15 mouse cellular contexts compared by ENCODE assay signal in genomic region chr5:117137594-117137993, GRCm38 (mm10). TPM values are rescaled to one million over a fixed set of nuclear protein-coding genes. Genes with fewer than 3 reads are reported as not detected.
DNase-seq lines count a peak whose midpoint lies in the region; ATAC-seq and TF ChIP-seq lines count a peak whose summit lies in the region.
"Had no signal": no experiment of that assay in that cellular context is flagged by ENCODE, and none has a peak within 500 bp of the region (broad histone marks: within the 10 kb centered on the region; RNA-seq: fewer than 3 reads in every experiment).

No protein-coding gene starts in this region.

- H3K9me3 ChIP-seq in kidney, embryonic 15.5 days (replicated peaks) = no peaks in the 10 kb centered on the region
- no peaks in the 10 kb centered on the region for H3K9me3 ChIP-seq in G1E (replicated peaks)
- no peaks in the 10 kb centered on the region for H3K9me3 ChIP-seq in liver, embryonic 13.5 days (replicated peaks)
- H3K9me3 ChIP-seq: heart, embryonic 15.5 days; limb, embryonic 13.5 days had no signal

- H3K36me3 ChIP-seq in kidney, embryonic 15.5 days = no peaks in the 10 kb centered on the region
- H3K36me3 ChIP-seq in G1E (replicated peaks) = peaks cover 63% of the 10 kb centered on the region
- peaks cover 10% of the 10 kb centered on the region for H3K36me3 ChIP-seq in liver, embryonic 13.5 days
- H3K36me3 ChIP-seq: heart, embryonic 15.5 days; limb, embryonic 13.5 days had no signal

- no peak overlapping the region for H3K9ac ChIP-seq in kidney, embryonic 15.5 days
- peak overlapping the region; percentile 87 for H3K9ac ChIP-seq in liver, embryonic 13.5 days
- H3K9ac ChIP-seq: heart, embryonic 15.5 days; limb, embryonic 13.5 days had no signal

- no peak for DNase-seq in kidney, postnatal 36 days
- no peak for DNase-seq in G1E (ENCODE audit: low spot score)
- DNase-seq in liver, embryonic 13.5 days = peak; percentile 69
- DNase-seq in layer of hippocampus, postnatal 10 days (ENCODE audit: low spot score in 2 of 2) = no peak
- DNase-seq: cerebellum, adult 18-20 months; gastrocnemius, postnatal 10 days; kidney, postnatal 14 days; thymus, adult 18-20 months had no signal

- no peak for ATAC-seq in kidney, embryonic 15.5 days (replicated peaks; ENCODE audit: low FRiP score)
- ATAC-seq in G1E (ENCODE audit: extremely low read depth, insufficient number of reproducible peaks, low FRiP score, poor library complexity, severe bottlenecking) = no peak
- peak; percentile 57 for ATAC-seq in liver, embryonic 13.5 days (ENCODE audit: low read depth)
- ATAC-seq in inflammation-experienced regulatory T-cells, adult 6 months = no peak
- ATAC-seq: forebrain, embryonic 16.5 days; Patski had no signal

- TF ChIP-seq CTCF in G1E (IDR thresholded peaks at IDR 0.05; ENCODE audit: low read depth, low read length) = no peak
- TF ChIP-seq CTCF in bone marrow macrophage, adult 2 months (IDR thresholded peaks at IDR 0.05; ENCODE audit: low read depth, low read length) = no peak

- peak overlapping the region; percentile 22; the same call in 1 of the 2 replicates for H3K27ac ChIP-seq in kidney, embryonic 15.5 days
- H3K27ac ChIP-seq in bone marrow macrophage, adult 2 months (ENCODE audit: insufficient read depth, low read depth, low read length) = peak overlapping the region; percentile 71
- H3K27ac ChIP-seq in liver, embryonic 13.5 days = peak overlapping the region; percentile 99
- H3K27ac ChIP-seq: limb, embryonic 13.5 days had no signal

- H3K4me2 ChIP-seq in kidney, embryonic 15.5 days = peak overlapping the region; percentile 36; the same call in 1 of the 2 replicates
- H3K4me2 ChIP-seq in liver, embryonic 13.5 days = peak overlapping the region; percentile 92
- H3K4me2 ChIP-seq: heart, embryonic 15.5 days; limb, embryonic 13.5 days had no signal

- TF ChIP-seq POLR2A in bone marrow macrophage, adult 2 months (IDR thresholded peaks at IDR 0.05; ENCODE audit: borderline replicate concordance, low read depth, low read length) = no peak

- peaks cover 48% of the 10 kb centered on the region for H3K4me1 ChIP-seq in kidney, embryonic 15.5 days
- H3K4me1 ChIP-seq in G1E (ENCODE audit: insufficient read depth, low read depth, low read length) = peaks cover 85% of the 10 kb centered on the region
- peaks cover 50% of the 10 kb centered on the region for H3K4me1 ChIP-seq in bone marrow macrophage, adult 2 months (ENCODE audit: control insufficient read depth, insufficient read depth, low read length)
- H3K4me1 ChIP-seq in liver, embryonic 13.5 days (replicated peaks) = peaks cover 99% of the 10 kb centered on the region

- no peaks in the 10 kb centered on the region for H3K27me3 ChIP-seq in kidney, embryonic 15.5 days
- H3K27me3 ChIP-seq in G1E (ENCODE audit: insufficient read depth, low read length) = no peaks in the 10 kb centered on the region
- H3K27me3 ChIP-seq in liver, embryonic 13.5 days = no peaks in the 10 kb centered on the region
- H3K27me3 ChIP-seq: heart, embryonic 15.5 days; limb, embryonic 13.5 days; Patski had no signal

- WGBS in kidney, embryonic 15.5 days = 57% methylated on average over 8 of the region's 8 CpGs
- WGBS in liver, embryonic 13.5 days (ENCODE audit: insufficient replicate concordance) = 16% methylated on average over 8 of the region's 8 CpGs

- no peak overlapping the region for H3K4me3 ChIP-seq in kidney, embryonic 15.5 days (replicated peaks)
- H3K4me3 ChIP-seq in G1E (ENCODE audit: low read depth, low read length) = peak overlapping the region; percentile 67; the same call in 1 of the 2 replicates
- no peak overlapping the region for H3K4me3 ChIP-seq in bone marrow macrophage, adult 2 months (ENCODE audit: insufficient read depth, low read length)
- peak overlapping the region; percentile 70 for H3K4me3 ChIP-seq in liver, embryonic 13.5 days (replicated peaks)
- H3K4me3 ChIP-seq: heart, embryonic 15.5 days; limb, embryonic 13.5 days had no signal

RNA-seq across cellular contexts. Expression of gene Taok3, which starts 17.7 kb away (rescaled TPM):
- 16.8 and 17.1 TPM in 2 replicates for polyA plus RNA-seq in kidney, embryonic 15.5 days (2015; fragmentation: Nextera tagmentation; extraction: Ambion mirVana)
- total RNA-seq in G1E (2014; fragmentation: Nextera tagmentation) (213 and 225 TPM in 2 replicates), G1E (2017) (126 and 139 TPM in 2 replicates)
- 57.5 and 58.4 TPM in 2 replicates for polyA plus RNA-seq in G1E (2012)
- polyA plus RNA-seq in bone marrow macrophage, adult 2 months (2012; ENCODE audit: insufficient read depth, insufficient read length, missing spikeins) = 110 and 112 TPM in 2 replicates
- polyA plus RNA-seq in liver, embryonic 13.5 days (2015; fragmentation: Nextera tagmentation; extraction: Ambion mirVana) = 49.3 and 56.2 TPM in 2 replicates
- polyA plus RNA-seq in inflammation-experienced regulatory T-cells, adult 6 months (2017; shearing (Covaris generic)) = 100 to 1,000 TPM; 115 to 147 (median 144) TPM
- 10 to 100 TPM; 66.3 to 68.3 TPM for total RNA-seq in layer of hippocampus, postnatal 10 days (2021)

RNA-seq across cellular contexts. Expression of gene Suds3, which starts 21.7 kb away (rescaled TPM):
- 78.3 and 78.4 TPM in 2 replicates for polyA plus RNA-seq in kidney, embryonic 15.5 days (2015; fragmentation: Nextera tagmentation; extraction: Ambion mirVana)
- 27.3 and 36.3 TPM in 2 replicates for total RNA-seq in G1E (2014; fragmentation: Nextera tagmentation)
- total RNA-seq in G1E (2017) = 83.3 and 92.8 TPM in 2 replicates
- polyA plus RNA-seq in G1E (2012) = 56.2 and 61.0 TPM in 2 replicates
- polyA plus RNA-seq in bone marrow macrophage, adult 2 months (2012; ENCODE audit: insufficient read depth, insufficient read length, missing spikeins) = 50.7 and 51.4 TPM in 2 replicates
- 38.1 and 43.2 TPM in 2 replicates for polyA plus RNA-seq in liver, embryonic 13.5 days (2015; fragmentation: Nextera tagmentation; extraction: Ambion mirVana)
- polyA plus RNA-seq in inflammation-experienced regulatory T-cells, adult 6 months (2017; shearing (Covaris generic)) = 10 to 100 TPM in 2 of 3 experiments, 1 to 10 TPM in 1; 8.8 to 14.4 (median 11.7) TPM
- 100 to 1,000 TPM in 1 of 2 experiments, 10 to 100 TPM in 1; 96.6 to 101 TPM for total RNA-seq in layer of hippocampus, postnatal 10 days (2021)

Comparison
In these comparisons a context has a peak if more than half of its experiments do, and no peak if none do; other contexts are left out.
1. H3K27ac ChIP-seq: peak in every context shown above with its lines; median percentile 99 in liver, embryonic 13.5 days; 71 in bone marrow macrophage, adult 2 months; 22 in kidney, embryonic 15.5 days.
2. H3K4me3 ChIP-seq: peak in G1E (single experiment) and liver, embryonic 13.5 days (single experiment); none in kidney, embryonic 15.5 days (single experiment) and bone marrow macrophage, adult 2 months (single experiment).